Mouse (Mus musculus) cerebellum, adult 11-12 months (tissue): Measurements from ENCODE around the gene Lsamp.
"Not testable (repeated sequence)": the region's sequence is repeated elsewhere in the genome, so short reads cannot be mapped to it uniquely, and the experiment has no call there.

Experiments used
- DNase-seq: peaks from one replicate; pipeline ENCODE4 v3.0.0; 2022

Lsamp gene

DNA sequence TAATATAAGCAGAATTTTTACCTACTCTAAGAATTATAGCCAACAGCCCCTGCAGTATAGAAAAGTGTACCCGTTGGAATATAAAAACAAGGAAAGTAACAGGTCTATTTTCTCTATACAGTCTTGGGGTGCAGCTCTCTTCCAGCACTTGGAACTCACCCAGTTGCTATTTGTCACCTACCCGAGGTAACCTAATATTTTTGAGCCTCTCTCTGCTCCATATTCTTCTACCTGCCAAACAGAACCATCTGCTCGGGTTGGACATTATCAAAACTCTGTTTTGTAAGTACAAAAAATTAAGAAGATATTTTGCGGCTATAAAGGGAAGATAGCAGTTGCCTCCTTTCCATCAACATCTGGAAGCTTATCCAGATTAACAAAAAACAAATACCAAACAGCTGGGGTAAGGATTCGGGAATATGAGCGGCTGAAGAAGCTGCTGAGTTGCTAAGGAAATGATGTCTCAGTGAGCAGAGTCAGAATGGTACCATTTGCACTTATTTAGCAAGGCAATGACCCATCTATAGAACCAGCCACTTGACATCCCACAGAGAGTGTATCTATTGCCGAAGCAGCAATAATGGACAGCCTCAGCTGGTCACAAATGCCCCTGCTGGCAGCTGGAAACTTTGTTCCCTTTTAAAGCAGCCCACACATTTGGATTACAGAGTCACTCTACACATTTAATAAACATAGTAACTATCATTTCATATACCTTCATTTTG is 1957.6 kb downstream of the Lsamp start:
- DNase-seq = peak; percentile 84

DNA sequence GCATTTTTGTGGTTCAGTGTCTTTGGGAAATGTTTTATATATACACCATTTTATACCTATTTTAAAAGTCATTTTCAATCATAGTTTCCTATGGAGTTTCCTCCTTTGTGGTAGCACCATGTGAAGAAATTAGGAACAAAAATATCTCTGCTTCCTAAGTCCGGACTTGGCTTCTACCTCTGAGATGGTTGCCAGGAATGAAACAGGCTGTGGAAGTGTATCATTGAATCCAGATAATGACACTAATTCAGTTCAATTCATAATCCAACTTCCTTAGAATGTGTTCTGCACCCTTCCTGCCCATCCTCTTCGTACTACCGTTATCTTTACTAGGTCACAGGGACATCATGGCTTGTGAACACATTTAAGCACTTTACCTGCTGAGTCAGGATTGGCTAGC is 1973.7 kb downstream of the Lsamp start:
- DNase-seq = no peak

- DNase-seq = no peak
Measured at GRCm38 (mm10) chr16:41965636-41966035, 1981.5 kb downstream of the Lsamp start.

- DNase-seq = no peak
Measured at GRCm38 (mm10) chr16:41969215-41969614, 1985.1 kb downstream of the Lsamp start.

- peak; percentile 38 for DNase-seq
Measured at GRCm38 (mm10) chr16:41974866-41975719, 1990.9 kb downstream of the Lsamp start.

DNA sequence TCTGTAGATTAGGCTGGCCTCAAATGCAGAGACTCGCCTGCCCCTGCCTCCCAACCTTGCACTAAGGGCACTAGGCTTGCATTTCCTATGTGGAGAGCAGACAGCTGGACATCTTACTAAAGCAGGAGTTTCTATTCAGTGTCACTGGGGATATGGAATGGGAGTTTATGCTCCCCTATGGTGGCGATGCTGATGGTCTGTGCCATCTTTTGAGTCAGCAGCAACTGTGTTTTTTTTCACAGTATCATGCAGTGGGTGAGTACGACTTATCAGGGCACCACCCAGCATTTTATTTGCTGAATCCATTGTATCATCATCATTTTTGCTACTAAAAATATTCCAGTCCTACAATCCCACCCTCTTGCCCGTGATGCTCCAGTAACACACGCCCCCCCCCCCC is 1992.7 kb downstream of the Lsamp start:
- no peak for DNase-seq

- DNase-seq = peak; percentile 25
Measured at GRCm38 (mm10) chr16:41996956-41997355, 2012.8 kb downstream of the Lsamp start.

GRCm38 (mm10) chr16:42002925-42003324 is 2018.8 kb downstream of the Lsamp start:
- DNase-seq = no peak

DNA sequence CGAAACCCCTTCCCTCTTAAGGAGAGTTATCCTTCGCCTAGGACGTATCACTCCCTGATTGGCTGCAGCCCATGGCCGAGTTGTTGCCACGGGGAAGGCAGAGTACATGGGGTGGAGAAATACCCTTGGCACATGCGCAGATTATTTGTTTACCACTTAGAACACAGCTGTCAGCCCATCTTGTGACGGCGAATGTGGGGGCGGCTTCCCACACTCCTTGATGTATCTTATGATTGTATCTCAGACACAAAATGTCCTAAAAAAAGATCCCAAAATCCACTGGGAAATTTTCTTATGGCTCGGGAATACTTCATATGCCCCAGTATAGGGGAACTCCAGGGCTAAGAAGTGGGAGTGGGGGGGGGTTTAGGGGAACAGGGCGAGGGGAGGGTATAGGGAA is 2019.3 kb downstream of the Lsamp start:
- not testable (repeated sequence) for DNase-seq

GRCm38 (mm10) chr16:42004166-42004565 is 2020.0 kb downstream of the Lsamp start:
- no peak for DNase-seq

GRCm38 (mm10) chr16:42014937-42015336 is 2030.8 kb downstream of the Lsamp start:
- DNase-seq = no peak

GRCm38 (mm10) chr16:42015443-42015842 is 2031.3 kb downstream of the Lsamp start:
- peak; percentile 36 for DNase-seq

DNA sequence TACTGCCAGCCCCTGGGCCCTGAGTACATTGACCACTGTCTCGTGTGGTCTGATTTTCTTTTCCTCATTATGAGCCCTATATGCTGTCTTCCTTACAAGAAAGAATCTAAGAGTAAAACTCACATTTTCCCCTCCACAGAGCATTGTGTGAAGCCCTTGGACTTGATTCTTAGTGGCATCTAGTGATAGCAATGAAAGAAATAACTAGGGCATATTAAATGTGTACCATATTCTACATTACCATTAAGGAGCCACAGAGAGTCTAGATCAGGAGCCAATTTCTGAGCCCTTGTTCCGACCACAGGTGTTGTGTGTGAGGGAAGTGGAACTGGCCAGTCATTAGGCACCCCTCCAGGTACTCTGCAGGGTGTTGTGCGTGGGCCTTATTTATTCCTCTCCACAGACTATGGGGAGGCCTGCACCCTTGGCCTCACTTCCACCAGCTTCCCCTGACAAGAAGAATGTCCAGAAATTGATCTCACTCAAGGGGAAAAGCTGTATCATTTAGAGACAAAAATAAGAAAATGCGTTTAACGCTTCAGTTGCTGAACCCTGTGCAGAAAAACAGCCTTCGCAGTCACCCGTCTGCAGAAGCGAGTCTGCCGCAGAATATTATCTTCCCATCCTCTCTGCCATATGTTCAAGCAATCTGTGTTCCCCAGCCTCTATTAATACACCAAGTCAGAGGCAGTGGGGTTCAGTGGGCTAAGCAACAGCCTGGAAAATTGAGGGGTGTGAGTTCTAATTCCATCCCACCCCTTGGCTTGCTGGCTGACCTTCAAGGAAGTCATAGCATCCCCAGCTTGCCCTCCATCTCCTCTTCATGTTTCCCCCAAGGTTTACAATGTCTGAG is 2032.9 kb downstream of the Lsamp start:
- peak; percentile 97 for DNase-seq

- DNase-seq = no peak
Measured at GRCm38 (mm10) chr16:42022566-42022965, 2038.4 kb downstream of the Lsamp start.

- DNase-seq = no peak
Measured at GRCm38 (mm10) chr16:42032030-42032429, 2047.9 kb downstream of the Lsamp start.

GRCm38 (mm10) chr16:42033449-42033848 is 2049.3 kb downstream of the Lsamp start:
- no peak for DNase-seq

- peak; percentile 43 for DNase-seq
Measured at GRCm38 (mm10) chr16:42048138-42048537, 2064.0 kb downstream of the Lsamp start.

DNA sequence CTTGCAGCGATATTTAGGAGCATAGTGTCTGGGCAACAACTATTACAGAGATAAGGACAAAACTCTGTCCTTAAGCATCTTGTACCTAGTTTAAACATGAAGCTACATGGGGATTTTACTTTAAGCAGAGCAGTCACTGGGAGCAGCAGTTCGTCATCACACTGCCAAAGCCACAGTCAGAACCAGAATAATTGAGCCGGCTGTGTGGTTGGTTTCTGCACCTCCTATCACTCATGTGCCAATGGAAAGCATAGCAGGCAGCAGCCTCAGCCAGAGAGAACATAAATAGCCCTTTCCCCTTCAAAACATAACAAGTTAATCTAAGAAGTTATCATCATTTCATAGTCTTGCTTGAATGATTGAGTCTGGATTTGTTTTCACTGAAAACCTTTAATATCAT is 2075.8 kb downstream of the Lsamp start:
- DNase-seq = no peak

GRCm38 (mm10) chr16:42074325-42074724 is 2090.2 kb downstream of the Lsamp start:
- peak; percentile 60 for DNase-seq

DNA sequence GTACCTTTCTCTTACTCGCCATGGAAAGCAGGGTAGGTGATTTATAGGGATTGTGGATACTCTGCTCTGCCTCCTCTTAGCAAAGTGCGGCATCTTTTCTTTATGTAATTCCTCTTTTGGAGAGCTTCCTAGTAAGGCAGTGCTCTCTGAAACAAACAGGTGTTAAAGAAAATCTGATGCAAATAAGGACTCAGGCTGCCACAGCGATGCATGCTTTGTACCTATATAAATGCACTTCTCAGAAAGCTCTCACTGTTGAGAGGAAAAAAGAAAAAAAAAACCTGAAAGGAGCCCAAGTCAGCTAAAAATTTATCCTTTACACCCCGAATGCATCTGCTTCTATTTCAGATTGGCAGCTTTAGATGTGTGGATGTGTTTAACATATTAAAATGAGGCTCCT is 2095.4 kb downstream of the Lsamp start:
- DNase-seq = no peak

- DNase-seq = peak; percentile 34
Measured at GRCm38 (mm10) chr16:42081611-42082010, 2097.4 kb downstream of the Lsamp start.

DNA sequence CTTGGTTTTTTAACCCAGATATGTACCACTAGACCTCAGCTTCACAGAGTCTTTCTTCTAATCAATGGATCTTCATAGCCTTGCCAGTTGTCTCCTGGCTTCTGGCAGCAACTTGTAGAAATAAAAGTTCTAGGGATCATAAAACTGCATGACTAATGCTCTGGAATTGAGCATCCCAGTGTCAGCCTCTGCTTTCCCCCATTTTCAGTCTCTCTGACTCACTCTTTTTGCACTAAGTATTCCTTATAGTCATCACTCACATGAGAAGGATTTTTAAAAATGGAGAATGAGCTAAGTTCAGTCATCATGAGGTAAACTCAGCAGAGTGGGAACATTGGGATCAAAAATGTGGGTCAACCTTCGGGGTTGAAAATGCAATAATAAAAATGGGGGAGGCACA is 2113.3 kb downstream of the Lsamp start:
- no peak for DNase-seq

DNA sequence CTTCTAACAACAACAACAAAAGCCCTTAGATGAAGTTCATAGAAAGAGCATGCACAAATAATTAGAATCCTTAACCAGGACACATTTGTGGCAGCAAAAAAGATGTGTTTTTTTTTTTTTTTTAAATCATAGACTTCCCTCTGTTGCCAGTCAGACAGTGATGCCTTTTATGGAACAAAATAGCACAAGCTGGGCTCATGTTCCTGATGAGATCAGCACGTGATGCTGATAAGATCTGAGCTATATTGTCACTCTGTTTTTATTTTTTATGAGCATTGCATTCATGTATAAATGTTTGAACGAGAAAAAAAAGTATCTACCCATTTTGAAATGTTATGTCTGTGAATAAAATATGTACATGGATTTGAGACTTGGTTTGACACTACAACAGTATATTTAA is 2118.0 kb downstream of the Lsamp start:
- no peak for DNase-seq
